Mouse (Mus musculus) stomach, embryonic 16.5 days (tissue): ENCODE measurements around the gene Eps8l3. TPM values are rescaled to one million over a fixed set of nuclear protein-coding genes. Genes with fewer than 3 reads are reported as not detected.

ENCODE experiments used
- ATAC-seq: fragments of 200-750 bp; cut with Nextera tagmentation; 2 replicates; pipeline ENCODE4 v1.8.0; 2017; ENCODE audit warnings: moderate number of reproducible peaks, moderate TSS enrichment; ENCODE audit not compliant: insufficient read depth, low FRiP score
- H3K27ac ChIP-seq: fragments of 300-500 bp; sonication (generic); 2 replicates; pipeline ENCODE4 v1.5.1; 2014; ENCODE audit warnings: low read length
- H3K27me3 ChIP-seq: fragments of 300-500 bp; sonication (generic); 2 replicates; pipeline ENCODE4 v1.6.1; 2014; ENCODE audit warnings: low read length, control low read depth, mixed read lengths; ENCODE audit not compliant: control insufficient read depth, insufficient read depth
- H3K36me3 ChIP-seq: fragments of 300-500 bp; sonication (generic); 2 replicates; pipeline ENCODE4 v1.6.1; 2014; ENCODE audit warnings: low read length; ENCODE audit not compliant: control insufficient read depth, insufficient read depth
- H3K4me1 ChIP-seq: fragments of 300-500 bp; sonication (generic); 2 replicates; pipeline ENCODE4 v1.6.1; 2014; ENCODE audit warnings: low read length, control low read depth, mixed read lengths; ENCODE audit not compliant: control insufficient read depth, insufficient read depth
- H3K4me2 ChIP-seq: fragments of 300-500 bp; sonication (generic); 2 replicates; pipeline ENCODE4 v1.6.1; 2014; ENCODE audit warnings: low read depth, low read length, mixed read lengths
- H3K4me3 ChIP-seq: fragments of 300-500 bp; sonication (generic); replicated peaks from 2 replicates; pipeline ENCODE4 v1.5.1; 2014; ENCODE audit warnings: mild to moderate bottlenecking, low read length
- H3K9ac ChIP-seq: fragments of 300-500 bp; sonication (generic); 2 replicates; pipeline ENCODE4 v1.6.1; 2014; ENCODE audit warnings: low read length
- H3K9me3 ChIP-seq: fragments of 300-500 bp; sonication (generic); replicated peaks from 2 replicates; pipeline ENCODE4 v1.6.1; 2016; ENCODE audit warnings: low read length, control low read depth; ENCODE audit not compliant: control insufficient read depth
- WGBS: fragments of 180-500 bp; shearing (Covaris S2); extraction: QIAGEN DNeasy Blood & Tissue Kit; methylation state at CpG from one replicate; pipeline ENCODE4 v1.1.7; 2014; 5-methylcytosine and 5-hydroxymethylcytosine counted together
- polyA plus RNA-seq: library from polyadenylated mRNA; unstranded; fragments of >200 nt; fragmentation: Nextera tagmentation; extraction: Ambion mirVana; gene quantifications from 2 replicates; pipeline ENCODE4 v1.2.1, GENCODE M21; 2015

Eps8l3 gene
- 33.0 and 35.9 TPM in 2 replicates for polyA plus RNA-seq

GRCm38 (mm10) chr3:107877005-107877404 lies at the start of gene Eps8l3:
Eps8l3 (plus strand) TSS chr3:107877229.
- Histone ChIP-seq H3K9ac (peak within 1 kb of the TSS; percentile 48; the same call in 1 of the 2 replicates), H3K36me3 (no peaks in the 10 kb centered on the region), H3K27me3 (no peaks in the 10 kb centered on the region), H3K4me1 (peaks cover 6% of the 10 kb centered on the region; the same call in 1 of the 2 replicates), H3K27ac (peak within 1 kb of the TSS; percentile 53), H3K9me3 (no peaks in the 10 kb centered on the region), H3K4me2 (peak within 1 kb of the TSS; percentile 11), H3K4me3 (peak within 1 kb of the TSS; percentile 24)
- peak; percentile 71 for ATAC-seq
- WGBS, result 76% methylated on average over 5 of the region's 5 CpGs

GRCm38 (mm10) chr3:107827873-107828405 lies 49.1 kb upstream of the Eps8l3 start:
- no peaks in the 10 kb centered on the region for H3K9me3 ChIP-seq

GRCm38 (mm10) chr3:107828518-107828917 lies 48.5 kb upstream of the Eps8l3 start:
- no peak for ATAC-seq
- Histone ChIP-seq H3K27me3 (no peaks in the 10 kb centered on the region), H3K4me2 (no peak overlapping the region), H3K9ac (no peak overlapping the region), H3K9me3 (no peaks in the 10 kb centered on the region), H3K4me1 (0 out of 2 replicates have a peak, but pooled peaks cover 4% of the 10 kb centered on the region), H3K36me3 (no peaks in the 10 kb centered on the region), H3K27ac (no peak overlapping the region), H3K4me3 (no peak overlapping the region)
- 37% methylated on average over 5 of the region's 5 CpGs for WGBS

More at GRCm38 (mm10) chr3:107827873-107828405, 49.1 kb upstream of the Eps8l3 start:
- Histone ChIP-seq H3K4me3 (no peak overlapping the region), H3K4me2 (no peak overlapping the region), H3K27ac (no peak overlapping the region), H3K36me3 (no peaks in the 10 kb centered on the region), H3K27me3 (no peaks in the 10 kb centered on the region), H3K9ac (no peak overlapping the region), H3K4me1 (0 out of 2 replicates have a peak, but pooled peaks cover 4% of the 10 kb centered on the region)
- ATAC-seq, result no peak
- WGBS, result 80% methylated on average over 10 of the region's 10 CpGs

- WGBS, result 83% methylated on average over 3 of the region's 4 CpGs
- ATAC-seq, result no peak
- no peak overlapping the region for H3K4me2 ChIP-seq
These were observed 48.0 kb upstream of the Eps8l3 start for GRCm38 (mm10) chr3:107828997-107829396.

GRCm38 (mm10) chr3:107829625-107830024 lies 47.4 kb upstream of the Eps8l3 start:
- no peak; the same call in 1 of the 2 replicates for ATAC-seq
- Histone ChIP-seq H3K27me3 (no peaks in the 10 kb centered on the region), H3K4me2 (no peak overlapping the region), H3K4me3 (no peak overlapping the region), H3K4me1 (no peaks in the 10 kb centered on the region), H3K27ac (no peak overlapping the region), H3K36me3 (no peaks in the 10 kb centered on the region), H3K9me3 (no peaks in the 10 kb centered on the region), H3K9ac (no peak overlapping the region)
- WGBS, result 62% methylated on average over 14 of the region's 14 CpGs

More at GRCm38 (mm10) chr3:107828997-107829396, 48.0 kb upstream of the Eps8l3 start:
- Histone ChIP-seq H3K27ac (no peak overlapping the region), H3K36me3 (no peaks in the 10 kb centered on the region), H3K9me3 (no peaks in the 10 kb centered on the region), H3K9ac (no peak overlapping the region), H3K4me1 (0 out of 2 replicates have a peak, but pooled peaks cover under 1% of the 10 kb centered on the region), H3K27me3 (no peaks in the 10 kb centered on the region), H3K4me3 (no peak overlapping the region)

- Histone ChIP-seq H3K4me3 (no peak overlapping the region), H3K36me3 (no peaks in the 10 kb centered on the region), H3K9ac (no peak overlapping the region), H3K9me3 (no peaks in the 10 kb centered on the region), H3K4me1 (no peaks in the 10 kb centered on the region), H3K27me3 (no peaks in the 10 kb centered on the region), H3K4me2 (no peak overlapping the region), H3K27ac (no peak overlapping the region)
- ATAC-seq, result no peak
- WGBS, result 73% methylated on average over 10 of the region's 10 CpGs
These were observed 45.0 kb upstream of the Eps8l3 start for GRCm38 (mm10) chr3:107831875-107832554.

GRCm38 (mm10) chr3:107832645-107833044 lies 44.4 kb upstream of the Eps8l3 start:
- Histone ChIP-seq H3K4me1 (no peaks in the 10 kb centered on the region), H3K4me3 (no peak overlapping the region), H3K36me3 (no peaks in the 10 kb centered on the region), H3K9ac (no peak overlapping the region), H3K27ac (no peak overlapping the region), H3K27me3 (no peaks in the 10 kb centered on the region), H3K4me2 (no peak overlapping the region), H3K9me3 (no peaks in the 10 kb centered on the region)
- ATAC-seq, result no peak
- WGBS, result 69% methylated on average over 6 of the region's 6 CpGs

- WGBS, result 76% methylated on average over 1 of the region's 1 CpGs
- H3K27ac ChIP-seq, result no peak overlapping the region
- H3K4me3 ChIP-seq, result no peak overlapping the region
- no peak for ATAC-seq
- H3K4me1 ChIP-seq, result no peaks in the 10 kb centered on the region
- no peaks in the 10 kb centered on the region for H3K36me3 ChIP-seq
- no peaks in the 10 kb centered on the region for H3K9me3 ChIP-seq
- H3K4me2 ChIP-seq, result no peak overlapping the region
- no peak overlapping the region for H3K9ac ChIP-seq
- no peaks in the 10 kb centered on the region for H3K27me3 ChIP-seq
These were observed 43.7 kb upstream of the Eps8l3 start for GRCm38 (mm10) chr3:107833370-107833769.

- 64% methylated on average over 4 of the region's 4 CpGs for WGBS
- Histone ChIP-seq H3K36me3 (no peaks in the 10 kb centered on the region), H3K4me1 (no peaks in the 10 kb centered on the region), H3K27ac (no peak overlapping the region), H3K9me3 (no peaks in the 10 kb centered on the region), H3K27me3 (no peaks in the 10 kb centered on the region), H3K4me3 (no peak overlapping the region), H3K9ac (no peak overlapping the region), H3K4me2 (no peak overlapping the region)
- ATAC-seq, result no peak
These were observed 43.1 kb upstream of the Eps8l3 start for GRCm38 (mm10) chr3:107833872-107834341.
